Mouse (Mus musculus): ENCODE measurements around the gene Pak4.

- TF ChIP-seq TAL1 (IDR thresholded peaks at IDR 0.05; ENCODE audit: low read length) (no peak), GATA1 (IDR thresholded peaks at IDR 0.05; ENCODE audit: low read length) (no peak)
Measured at GRCm38 (mm10) chr7:28641546-28641945, 43.6 kb upstream of the Pak4 start.
